Mouse (Mus musculus): Measurements from ENCODE around the gene Pkhd1.
"Not testable (repeated sequence)": the region's sequence is repeated elsewhere in the genome, so short reads cannot be mapped to it uniquely, and the experiment has no call there.

The Pkhd1 gene

DNA sequence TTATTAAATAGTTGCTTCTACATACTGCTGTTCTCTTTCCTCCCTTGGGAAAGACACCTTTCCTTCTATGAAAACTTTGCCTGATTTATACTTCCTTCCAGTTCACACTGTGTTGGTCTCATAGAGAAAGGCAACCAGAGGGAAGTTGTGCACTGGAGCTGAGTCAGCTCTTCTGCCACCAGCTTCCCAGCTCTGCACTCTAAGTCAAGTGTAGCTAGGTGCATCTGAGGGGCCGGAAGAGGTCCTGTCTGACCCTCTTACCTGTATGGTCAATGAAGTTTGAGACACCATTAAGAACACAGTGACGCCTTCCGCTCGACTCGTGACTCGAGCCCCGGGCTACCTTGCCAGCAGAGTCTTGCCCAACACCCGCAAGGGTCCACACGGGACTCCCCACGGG lies 131.8 kb downstream of the Pkhd1 start:
- DNase-seq (ENCODE audit: low read depth, low spot score) = no peak

DNA sequence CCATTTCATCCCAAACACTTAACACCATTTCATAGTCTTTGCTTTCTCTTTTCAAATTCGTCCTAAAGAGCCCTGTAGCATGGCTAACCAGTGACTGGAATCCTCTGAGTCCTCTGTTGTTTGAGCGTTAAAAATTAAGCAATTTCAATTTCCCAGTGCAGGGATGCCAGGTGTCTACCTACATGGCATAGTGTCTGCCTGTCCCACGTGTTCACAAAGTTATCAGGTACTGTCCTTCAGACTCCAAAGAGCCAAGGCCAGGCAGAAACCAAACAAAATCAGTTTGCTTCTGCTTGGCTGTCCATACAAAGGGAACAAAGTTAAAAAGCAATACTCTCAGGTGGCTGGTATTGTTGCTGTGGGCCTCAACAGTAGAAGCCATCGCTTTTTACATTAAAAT lies 136.0 kb downstream of the Pkhd1 start:
- no peak for DNase-seq (ENCODE audit: low read depth, low spot score)

DNA sequence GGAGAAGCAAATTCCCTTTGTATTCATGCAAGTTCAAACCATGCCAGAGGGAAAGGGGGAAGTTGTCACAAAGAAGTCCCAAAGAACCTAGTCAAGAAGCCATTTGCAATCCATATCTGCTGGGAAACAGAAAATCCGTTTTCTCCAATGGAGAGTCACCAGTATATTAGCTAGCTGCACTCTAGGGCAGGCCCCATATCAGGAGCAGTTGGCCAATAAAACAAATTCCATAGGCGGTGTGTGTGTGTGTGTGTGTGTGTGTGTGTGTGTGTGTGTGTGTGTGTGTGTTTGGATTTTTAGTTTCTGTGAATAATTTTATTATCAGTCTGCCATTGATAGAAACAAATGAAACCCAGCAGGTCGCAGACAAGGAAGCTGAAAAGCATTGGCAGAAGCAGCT lies 139.2 kb downstream of the Pkhd1 start:
- DNase-seq (ENCODE audit: low read depth, low spot score) = no peak

DNA sequence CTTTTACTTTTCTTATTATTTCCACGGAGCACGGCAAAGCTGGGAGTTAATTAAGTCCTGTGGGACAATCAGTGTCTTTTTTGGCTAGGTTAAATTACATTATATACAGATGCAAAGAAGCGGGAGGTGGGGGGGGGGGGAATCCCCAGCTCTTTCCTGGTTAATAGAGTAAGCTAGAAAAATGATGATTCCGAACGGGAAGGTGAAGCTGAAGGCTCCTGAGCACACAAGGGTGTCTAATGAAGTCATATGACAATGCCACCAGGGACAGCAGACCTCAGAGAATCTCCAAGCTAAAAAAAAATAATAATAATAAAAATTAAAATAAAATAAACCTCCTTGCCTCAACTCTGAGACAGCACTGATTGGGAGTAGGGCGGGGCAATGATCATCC lies 139.6 kb downstream of the Pkhd1 start:
- DNase-seq (ENCODE audit: low read depth, low spot score) = no peak

- DNase-seq (ENCODE audit: low read depth, low spot score) = no peak
Observed at GRCm38 (mm10) chr1:20477561-20478265, 140.2 kb downstream of the Pkhd1 start.

GRCm38 (mm10) chr1:20470770-20471169 lies 147.1 kb downstream of the Pkhd1 start:
- no peak for DNase-seq (ENCODE audit: low read depth, low spot score)

DNA sequence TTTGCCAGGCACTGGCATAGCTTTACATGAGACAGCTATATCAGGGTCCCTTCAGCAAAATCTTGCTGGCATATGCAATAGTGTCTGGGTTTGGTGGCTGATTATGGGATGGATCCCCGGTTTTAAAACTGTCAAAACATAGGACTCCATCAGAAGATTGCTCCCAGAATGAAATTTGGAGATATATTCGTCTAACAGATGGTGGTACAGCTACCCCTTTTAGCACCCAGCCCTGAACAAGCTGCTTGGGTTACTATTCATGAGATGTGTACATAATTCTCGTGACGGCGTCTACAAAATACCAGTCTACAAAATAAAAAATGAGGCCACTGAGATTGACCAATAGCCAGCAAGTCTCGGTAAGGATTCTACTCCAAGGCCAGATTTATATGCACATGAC lies 147.5 kb downstream of the Pkhd1 start:
- DNase-seq (ENCODE audit: low read depth, low spot score) = no peak

GRCm38 (mm10) chr1:20466481-20466880 lies 151.4 kb downstream of the Pkhd1 start:
- DNase-seq (ENCODE audit: low read depth, low spot score) = no peak

DNA sequence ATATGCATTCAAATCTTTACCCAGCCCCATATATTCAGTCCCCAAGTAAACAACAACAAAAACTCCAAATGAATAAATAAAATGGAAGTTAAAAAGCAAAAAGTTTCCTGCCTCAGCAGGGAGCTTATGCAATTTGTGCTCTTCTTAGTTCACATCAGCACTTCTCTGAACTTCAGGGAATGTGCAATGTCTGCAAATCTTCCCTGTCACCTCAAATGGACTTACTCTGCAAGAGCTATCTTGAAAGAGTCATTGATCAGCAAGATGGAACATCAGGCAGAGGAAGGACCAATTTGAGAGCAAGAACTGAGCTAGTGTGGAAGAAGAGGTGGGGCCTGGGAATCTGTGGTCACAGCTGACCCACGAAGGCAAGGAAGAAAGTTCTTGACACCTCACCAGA lies 163.2 kb downstream of the Pkhd1 start:
- no peak for DNase-seq (ENCODE audit: low read depth, low spot score)

DNA sequence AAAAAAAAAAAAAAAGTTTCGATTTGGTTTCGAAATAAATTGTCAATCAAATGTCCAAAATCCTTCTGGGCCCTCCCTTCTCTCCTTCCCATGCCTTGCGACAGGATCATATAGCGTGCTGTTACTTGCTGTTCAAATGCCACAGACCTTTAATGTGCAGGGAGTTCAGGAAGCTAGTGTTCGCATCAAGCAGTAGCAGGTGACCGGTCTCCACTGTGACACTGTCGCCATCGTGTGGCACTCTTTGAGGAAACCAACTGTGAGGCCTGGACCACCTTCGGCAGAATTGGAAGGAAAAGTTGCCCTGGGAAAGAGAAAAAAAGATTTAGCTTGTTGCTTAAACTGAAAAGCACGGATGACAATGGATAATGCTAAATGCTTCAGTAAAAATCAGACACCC lies 167.8 kb downstream of the Pkhd1 start:
- no peak for DNase-seq (ENCODE audit: low read depth, low spot score)

DNA sequence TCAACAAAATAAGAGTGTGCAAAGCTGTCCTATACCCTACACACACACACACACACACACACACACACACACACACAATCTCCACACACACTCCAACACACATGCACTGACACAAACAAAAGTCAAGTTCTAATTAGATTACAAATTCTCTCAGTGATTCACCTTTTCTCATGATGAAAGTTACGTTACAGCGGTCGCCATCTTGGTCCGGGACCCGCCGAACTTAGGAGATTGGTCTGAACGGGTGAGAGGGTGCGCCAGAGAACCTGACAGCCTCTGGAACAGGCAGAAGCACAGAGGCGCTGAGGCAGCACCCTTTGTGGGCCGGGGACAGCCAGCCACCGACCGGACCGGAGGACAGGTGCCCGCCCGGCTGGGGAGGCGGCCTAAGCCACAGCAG lies 185.8 kb downstream of the Pkhd1 start:
- not testable (repeated sequence) for DNase-seq (ENCODE audit: low read depth, low spot score)

DNA sequence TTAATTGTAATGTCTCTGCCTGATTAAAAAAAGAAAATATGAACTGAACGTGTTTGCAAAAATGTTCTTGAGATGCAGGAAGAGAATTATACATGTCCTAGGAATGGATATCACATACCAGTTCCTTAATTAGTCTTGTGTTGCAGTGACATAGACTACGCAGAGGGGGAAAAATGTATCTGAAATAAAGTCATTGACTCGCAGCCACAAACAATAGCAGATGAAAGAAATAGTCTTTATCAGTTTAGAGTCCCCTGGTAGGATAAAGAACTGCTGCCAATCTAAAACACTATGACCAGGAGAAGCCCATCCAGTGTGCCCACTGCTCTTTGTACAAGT lies 188.8 kb downstream of the Pkhd1 start:
- no peak for DNase-seq (ENCODE audit: low read depth, low spot score)

GRCm38 (mm10) chr1:20428370-20429055 lies 189.4 kb downstream of the Pkhd1 start:
- DNase-seq (ENCODE audit: low read depth, low spot score) = no peak

DNA sequence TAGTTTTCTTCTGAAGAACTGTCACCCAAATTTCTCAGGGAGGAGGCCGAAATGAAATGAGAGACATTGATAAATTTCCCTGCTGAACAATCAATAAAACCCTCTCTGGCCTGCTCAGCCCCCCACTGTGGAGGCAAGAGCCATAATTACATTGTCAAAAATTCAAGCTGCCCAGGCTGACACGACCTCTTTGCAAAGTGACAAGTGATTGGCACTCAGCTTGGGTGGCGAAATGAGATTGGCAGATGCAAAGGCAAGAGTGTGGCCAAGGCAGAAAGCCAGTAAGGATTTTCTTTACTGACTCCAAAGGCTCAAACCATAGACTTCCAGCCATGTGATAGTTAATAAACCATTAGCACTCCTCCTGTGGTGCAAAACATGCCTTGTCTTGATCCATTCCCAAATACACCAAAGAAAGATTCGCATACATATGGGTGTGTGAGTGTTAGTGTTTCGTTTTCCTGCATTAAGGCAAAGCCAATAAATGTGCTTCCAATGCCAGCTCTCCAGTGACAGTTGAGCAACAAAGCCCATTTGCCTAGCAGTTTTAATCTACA lies 208.4 kb downstream of the Pkhd1 start:
- no peak for DNase-seq (ENCODE audit: low read depth, low spot score)

DNA sequence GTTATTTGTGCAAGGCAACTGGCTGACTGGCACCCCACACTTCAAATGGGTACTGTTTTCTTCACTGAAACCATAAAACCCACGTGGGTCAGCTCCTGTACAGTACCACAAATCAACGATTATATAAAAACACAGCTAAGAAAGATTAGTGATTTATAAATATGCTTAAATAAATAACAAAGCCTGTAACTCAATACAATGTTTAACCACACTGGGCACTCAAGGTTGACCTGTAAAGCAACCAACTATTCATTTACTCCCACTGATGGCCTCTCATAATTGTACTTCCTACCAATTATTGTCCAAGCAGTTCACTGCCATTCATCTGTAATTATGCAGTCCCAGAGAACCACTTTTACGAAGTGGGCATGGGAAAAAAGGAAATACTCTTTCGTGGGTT lies 219.5 kb downstream of the Pkhd1 start:
- DNase-seq (ENCODE audit: low read depth, low spot score) = no peak

GRCm38 (mm10) chr1:20364437-20364836 lies 253.4 kb downstream of the Pkhd1 start:
- DNase-seq (ENCODE audit: low read depth, low spot score) = no peak

- DNase-seq (ENCODE audit: low read depth, low spot score) = no peak
Observed at GRCm38 (mm10) chr1:20344651-20345050, 273.2 kb downstream of the Pkhd1 start.

DNA sequence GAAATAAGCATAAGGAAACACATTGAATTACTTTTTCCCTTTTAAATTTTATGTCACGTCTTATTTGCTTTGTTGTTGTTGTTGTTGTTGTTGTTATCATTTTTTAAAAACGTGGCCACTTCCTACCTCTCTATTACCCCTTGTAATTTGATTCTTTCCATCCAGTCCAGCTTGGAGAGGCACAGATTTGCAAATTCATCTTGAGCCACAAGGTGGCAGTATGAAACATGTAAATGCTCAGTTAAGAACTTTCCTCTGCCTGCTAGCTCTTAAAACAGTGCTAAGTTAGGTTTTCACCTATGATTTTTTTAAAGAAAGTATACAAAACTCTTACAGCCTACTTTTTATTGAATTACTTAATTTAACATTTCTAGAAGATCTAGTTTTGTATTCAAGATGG lies 306.4 kb downstream of the Pkhd1 start:
- DNase-seq (ENCODE audit: low read depth, low spot score) = peak; percentile 16

DNA sequence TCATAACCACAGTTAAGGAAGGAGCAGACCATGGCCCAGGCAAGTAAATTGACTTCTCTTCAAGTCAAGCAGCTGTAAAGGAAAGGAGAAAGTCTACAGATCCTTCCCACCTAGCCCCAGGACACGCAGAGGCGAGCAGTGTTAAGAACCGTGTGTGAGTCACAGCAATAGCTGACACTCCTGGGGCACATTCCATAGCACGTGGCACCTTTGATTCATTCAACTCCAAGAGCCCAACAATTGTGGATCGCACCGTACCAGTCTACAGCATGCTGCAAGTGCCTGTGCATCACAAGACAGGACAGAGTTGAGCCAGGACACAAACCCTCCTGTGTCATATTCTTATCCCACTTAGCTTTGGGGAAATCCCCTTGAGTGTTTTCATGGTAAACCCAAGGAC lies 306.9 kb downstream of the Pkhd1 start:
- no peak for DNase-seq (ENCODE audit: low read depth, low spot score)

DNA sequence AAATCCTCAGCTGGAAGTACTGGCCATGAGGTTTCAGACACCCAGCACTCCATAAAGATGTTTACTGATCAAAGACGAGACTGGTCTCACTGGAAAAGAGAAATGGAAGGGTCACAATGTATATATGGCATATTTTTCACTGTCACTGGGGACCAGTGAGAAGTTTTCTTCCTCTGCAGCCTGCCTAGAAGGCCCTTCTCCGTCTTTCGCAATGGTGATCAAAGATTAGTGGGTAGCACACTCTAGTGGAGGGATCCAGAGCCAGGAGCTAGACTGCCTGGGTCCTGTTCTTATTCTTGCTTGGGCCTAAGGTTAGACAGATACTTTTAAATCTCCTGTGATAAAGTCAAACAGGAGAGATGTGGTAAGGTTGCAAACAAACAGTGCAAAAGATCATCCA lies 311.7 kb downstream of the Pkhd1 start:
- no peak for DNase-seq (ENCODE audit: low read depth, low spot score)

DNA sequence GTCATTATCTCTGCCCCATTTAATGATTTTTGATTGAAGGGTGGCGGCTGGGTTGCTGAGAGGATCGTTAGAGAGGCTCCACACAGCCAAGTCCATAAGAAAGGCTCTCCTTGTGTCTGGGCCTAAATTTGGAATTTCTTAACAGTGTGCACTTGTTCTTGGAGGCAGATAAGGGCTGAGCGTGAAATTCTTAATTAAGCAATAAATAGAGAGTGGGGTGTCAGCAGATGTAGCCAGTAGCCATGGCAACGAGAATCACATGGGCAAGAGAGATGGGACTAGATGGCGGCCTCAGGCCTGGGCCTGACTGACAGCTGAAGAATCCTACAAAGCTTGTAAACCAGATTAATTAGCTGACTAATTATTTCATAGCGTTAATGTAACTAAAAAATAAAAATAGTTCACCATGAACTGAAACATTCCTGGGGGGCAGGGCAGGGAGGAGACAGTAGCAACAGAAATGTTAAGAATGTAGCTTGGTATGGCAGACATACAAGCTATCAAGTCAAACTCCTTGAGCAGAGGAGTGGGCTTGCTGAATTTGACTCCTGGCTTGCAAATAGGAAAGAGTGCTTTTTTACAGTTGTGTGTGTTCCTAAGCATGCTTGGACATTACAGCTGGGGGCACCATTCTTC lies 314.8 kb downstream of the Pkhd1 start:
- DNase-seq (ENCODE audit: low read depth, low spot score) = no peak

- DNase-seq (ENCODE audit: low read depth, low spot score) = no peak
Observed at GRCm38 (mm10) chr1:20302187-20302942, 315.5 kb downstream of the Pkhd1 start.
